Mouse (Mus musculus): ENCODE results near the gene Pard3. TPM values are rescaled to one million over a fixed set of nuclear protein-coding genes. Genes with fewer than 3 reads are reported as not detected.

Pard3 gene
- polyA plus RNA-seq, 1 experiment from 2014 or later: 22.7 TPM

- H3K36me3 ChIP-seq (ENCODE audit: control insufficient read depth, insufficient read depth, low read length): no peaks in the 10 kb centered on the region
- H3K27me3 ChIP-seq (ENCODE audit: control insufficient read depth, insufficient read depth, low read length): no peaks in the 10 kb centered on the region
- H3K4me2 ChIP-seq (ENCODE audit: low read depth, low read length): no peak overlapping the region
- no peaks in the 10 kb centered on the region for H3K4me1 ChIP-seq (ENCODE audit: control insufficient read depth, insufficient read depth, low read length)
- H3K4me3 ChIP-seq (ENCODE audit: low read depth, low read length): no peak overlapping the region
- no peak overlapping the region for H3K27ac ChIP-seq (ENCODE audit: low read depth, low read length)
- no peak overlapping the region for H3K9ac ChIP-seq (replicated peaks; ENCODE audit: low read depth, low read length)
- 87% methylated on average over 3 of the region's 3 CpGs for WGBS
- H3K9me3 ChIP-seq (ENCODE audit: control insufficient read depth, low read length): no peaks in the 10 kb centered on the region
- ATAC-seq (ENCODE audit: low read depth): no peak
These were observed 558.4 kb downstream of the Pard3 start for GRCm38 (mm10) chr8:127622137-127622536.

- no peaks in the 10 kb centered on the region for H3K4me1 ChIP-seq (ENCODE audit: control insufficient read depth, insufficient read depth, low read length)
- H3K27ac ChIP-seq (ENCODE audit: low read depth, low read length): no peak overlapping the region
- H3K4me2 ChIP-seq (ENCODE audit: low read depth, low read length): no peak overlapping the region
- H3K4me3 ChIP-seq (ENCODE audit: low read depth, low read length): no peak overlapping the region
- H3K36me3 ChIP-seq (ENCODE audit: control insufficient read depth, insufficient read depth, low read length): no peaks in the 10 kb centered on the region
- WGBS: 79% methylated on average over 9 of the region's 9 CpGs
- no peak for ATAC-seq (ENCODE audit: low read depth)
- H3K9ac ChIP-seq (replicated peaks; ENCODE audit: low read depth, low read length): no peak overlapping the region
- no peaks in the 10 kb centered on the region for H3K27me3 ChIP-seq (ENCODE audit: control insufficient read depth, insufficient read depth, low read length)
- no peaks in the 10 kb centered on the region for H3K9me3 ChIP-seq (ENCODE audit: control insufficient read depth, low read length)
These were observed 574.8 kb downstream of the Pard3 start for GRCm38 (mm10) chr8:127638232-127639087.

GRCm38 (mm10) chr8:127639088-127639453 is 575.4 kb downstream of the Pard3 start:
- Histone ChIP-seq H3K27ac (ENCODE audit: low read depth, low read length) (no peak overlapping the region), H3K9ac (replicated peaks; ENCODE audit: low read depth, low read length) (no peak overlapping the region), H3K4me3 (ENCODE audit: low read depth, low read length) (no peak overlapping the region), H3K4me2 (ENCODE audit: low read depth, low read length) (no peak overlapping the region), H3K4me1 (ENCODE audit: control insufficient read depth, insufficient read depth, low read length) (no peaks in the 10 kb centered on the region), H3K27me3 (ENCODE audit: control insufficient read depth, insufficient read depth, low read length) (no peaks in the 10 kb centered on the region), H3K36me3 (ENCODE audit: control insufficient read depth, insufficient read depth, low read length) (no peaks in the 10 kb centered on the region), H3K9me3 (ENCODE audit: control insufficient read depth, low read length) (no peaks in the 10 kb centered on the region)
- WGBS: 89% methylated on average over 4 of the region's 4 CpGs
- no peak for ATAC-seq (ENCODE audit: low read depth)

GRCm38 (mm10) chr8:127655559-127655958 is 591.9 kb downstream of the Pard3 start:
- H3K4me3 ChIP-seq (ENCODE audit: low read depth, low read length): no peak overlapping the region
- no peaks in the 10 kb centered on the region for H3K36me3 ChIP-seq (ENCODE audit: control insufficient read depth, insufficient read depth, low read length)
- H3K4me2 ChIP-seq (ENCODE audit: low read depth, low read length): no peak overlapping the region
- no peaks in the 10 kb centered on the region for H3K9me3 ChIP-seq (ENCODE audit: control insufficient read depth, low read length)
- H3K9ac ChIP-seq (replicated peaks; ENCODE audit: low read depth, low read length): no peak overlapping the region
- H3K4me1 ChIP-seq (ENCODE audit: control insufficient read depth, insufficient read depth, low read length): no peaks in the 10 kb centered on the region
- H3K27me3 ChIP-seq (ENCODE audit: control insufficient read depth, insufficient read depth, low read length): no peaks in the 10 kb centered on the region
- ATAC-seq (ENCODE audit: low read depth): no peak
- no peak overlapping the region for H3K27ac ChIP-seq (ENCODE audit: low read depth, low read length)
- 96% methylated on average over 3 of the region's 3 CpGs for WGBS

Other genes with a start within 250 kb of the Pard3 start
- 219 and 222 TPM in 2 replicates for gene Tomm20, start 118.0 kb upstream of the Pard3 start, polyA plus RNA-seq (2014; fragmentation: Nextera tagmentation; extraction: Ambion mirVana)
- 25.4 and 26.4 TPM in 2 replicates for gene Rbm34, start 92.8 kb upstream of the Pard3 start, polyA plus RNA-seq (2014; fragmentation: Nextera tagmentation; extraction: Ambion mirVana)